ENCODE assay signal across 8 mouse cellular contexts in the genomic region with DNA sequence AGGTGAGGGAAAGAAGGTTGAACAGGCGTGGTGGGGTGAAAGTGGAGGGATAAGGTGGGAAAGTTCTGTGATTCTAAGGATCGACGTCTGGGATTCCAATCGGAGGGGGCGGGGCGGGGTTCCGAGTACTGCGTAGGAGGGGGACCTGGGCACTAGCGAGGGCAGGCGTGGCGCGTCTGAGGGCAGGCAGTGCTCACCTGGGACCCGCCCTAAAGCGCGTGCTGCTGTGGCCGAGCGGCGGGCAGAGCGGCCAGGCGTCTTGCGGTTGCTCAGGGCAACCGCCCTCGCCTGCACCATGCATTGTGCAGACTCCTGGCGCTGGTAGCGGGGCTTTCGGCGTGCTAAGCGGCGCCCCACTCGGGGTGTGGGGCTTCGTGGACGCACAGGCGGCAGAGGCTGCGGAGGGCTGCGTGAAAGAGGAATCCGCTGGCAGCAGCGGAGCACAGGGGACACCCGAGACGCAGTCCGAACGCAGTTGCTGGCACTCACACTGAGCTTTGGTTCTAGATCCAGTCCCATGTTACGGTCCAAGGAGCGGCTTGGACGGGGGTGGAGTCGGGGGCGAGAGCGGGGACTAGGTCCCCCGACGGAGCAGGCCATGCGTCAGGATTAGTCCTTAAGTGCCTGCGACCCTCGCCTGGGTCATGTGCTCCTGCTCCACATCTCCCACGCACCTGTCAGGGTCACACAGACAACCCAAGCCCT. TPM values are rescaled to one million over a fixed set of nuclear protein-coding genes. Genes with fewer than 3 reads are reported as not detected.
A peak's percentile ranks its signal among the peaks of the same experiment; 100 is the strongest.
DNase-seq lines count a peak whose midpoint lies in the region; ATAC-seq and TF ChIP-seq lines count a peak whose summit lies in the region.

A gene (minus strand): TSS at position 51 of the 705 bp plus-strand sequence.

- peaks cover 10% of the 10 kb centered on the region for H3K4me1 ChIP-seq in forebrain, embryonic 12.5 days
- peaks cover 13% of the 10 kb centered on the region for H3K4me1 ChIP-seq in kidney, embryonic 15.5 days
- no peaks in the 10 kb centered on the region for H3K4me1 ChIP-seq in lung, postnatal 0 days (ENCODE audit: insufficient read depth, low read depth, low read length)
- H3K4me1 ChIP-seq in stomach, embryonic 15.5 days, result peaks cover 7% of the 10 kb centered on the region; the same call in 1 of the 2 replicates

- WGBS in forebrain, embryonic 12.5 days, result 3% methylated on average over 53 of the region's 53 CpGs
- 4% methylated on average over 53 of the region's 53 CpGs for WGBS in kidney, embryonic 15.5 days
- 10% methylated on average over 48 of the region's 53 CpGs for WGBS in lung, postnatal 0 days
- WGBS in stomach, embryonic 15.5 days, result 5% methylated on average over 53 of the region's 53 CpGs

- ATAC-seq in forebrain, embryonic 12.5 days (ENCODE audit: low FRiP score), result peak; percentile 68
- ATAC-seq in kidney, embryonic 15.5 days (replicated peaks; ENCODE audit: low FRiP score), result peak; percentile 80; the same call in 1 of the 2 replicates
- peak; percentile 93 for ATAC-seq in lung, postnatal 0 days
- ATAC-seq in stomach, embryonic 15.5 days (ENCODE audit: insufficient read depth, low FRiP score, low read depth), result peak; percentile 87
- no peak for ATAC-seq in megakaryocyte, adult 5-6 weeks (ENCODE audit: poor library complexity, severe bottlenecking)

- peak; percentile 18 to 33 for DNase-seq in urinary bladder, adult 18-20 months (ENCODE audit: low spot score in 2 of 2)
- no peak for DNase-seq in urinary bladder, postnatal 10 days (ENCODE audit: low spot score)
- peak; percentile 56 for DNase-seq in lung, postnatal 0 days (ENCODE audit: low spot score)
- no peak for DNase-seq in thymus, postnatal 14 days

- peak within 1 kb of the TSS; percentile 90 for H3K4me2 ChIP-seq in forebrain, embryonic 12.5 days
- peak within 1 kb of the TSS; percentile 85 for H3K4me2 ChIP-seq in kidney, embryonic 15.5 days
- peak within 1 kb of the TSS; percentile 52 for H3K4me2 ChIP-seq in lung, postnatal 0 days (replicated peaks; ENCODE audit: low read depth, low read length)
- H3K4me2 ChIP-seq in stomach, embryonic 15.5 days, result peak within 1 kb of the TSS; percentile 87

- no peak within 1 kb of the TSS for H3K27ac ChIP-seq in forebrain, embryonic 12.5 days
- H3K27ac ChIP-seq in kidney, embryonic 15.5 days, result no peak within 1 kb of the TSS
- no peak within 1 kb of the TSS for H3K27ac ChIP-seq in lung, postnatal 0 days (ENCODE audit: low read length)
- no peak within 1 kb of the TSS for H3K27ac ChIP-seq in stomach, embryonic 15.5 days

- peaks cover 35% of the 10 kb centered on the region for H3K27me3 ChIP-seq in forebrain, embryonic 12.5 days
- H3K27me3 ChIP-seq in kidney, embryonic 15.5 days, result peaks cover 42% of the 10 kb centered on the region
- peaks cover 12% of the 10 kb centered on the region; the same call in 1 of the 2 replicates for H3K27me3 ChIP-seq in lung, postnatal 0 days (replicated peaks; ENCODE audit: insufficient read depth, low read length)
- peaks cover 19% of the 10 kb centered on the region for H3K27me3 ChIP-seq in stomach, embryonic 15.5 days (replicated peaks)

- peak within 1 kb of the TSS; percentile 47 for H3K4me3 ChIP-seq in forebrain, embryonic 12.5 days (replicated peaks)
- peak within 1 kb of the TSS; percentile 46 for H3K4me3 ChIP-seq in kidney, embryonic 15.5 days (replicated peaks)
- H3K4me3 ChIP-seq in lung, postnatal 0 days (ENCODE audit: low read depth, low read length), result peak within 1 kb of the TSS; percentile 27; the same call in 1 of the 2 replicates
- H3K4me3 ChIP-seq in stomach, embryonic 15.5 days (replicated peaks), result peak within 1 kb of the TSS; percentile 36

- TF ChIP-seq CTCF in lung, postnatal 0 days (IDR thresholded peaks at IDR 0.05), result no peak

- TF ChIP-seq EP300 in lung, postnatal 0 days (IDR thresholded peaks at IDR 0.05), result no peak

- no peaks in the 10 kb centered on the region for H3K9me3 ChIP-seq in forebrain, embryonic 12.5 days
- H3K9me3 ChIP-seq in kidney, embryonic 15.5 days (replicated peaks), result no peaks in the 10 kb centered on the region
- no peaks in the 10 kb centered on the region for H3K9me3 ChIP-seq in lung, postnatal 0 days (ENCODE audit: low read length)
- H3K9me3 ChIP-seq in stomach, embryonic 15.5 days, result no peaks in the 10 kb centered on the region

- peak within 1 kb of the TSS; percentile 61 for H3K9ac ChIP-seq in forebrain, embryonic 12.5 days
- H3K9ac ChIP-seq in kidney, embryonic 15.5 days, result peak within 1 kb of the TSS; percentile 26; the same call in 1 of the 2 replicates
- no peak within 1 kb of the TSS for H3K9ac ChIP-seq in lung, postnatal 0 days (replicated peaks; ENCODE audit: low read depth)
- peak within 1 kb of the TSS; percentile 34; the same call in 1 of the 2 replicates for H3K9ac ChIP-seq in stomach, embryonic 15.5 days

- 0 out of 2 replicates have a peak, but pooled peaks cover 2% of the 10 kb centered on the region for H3K36me3 ChIP-seq in forebrain, embryonic 12.5 days (replicated peaks)
- H3K36me3 ChIP-seq in kidney, embryonic 15.5 days, result no peaks in the 10 kb centered on the region
- no peaks in the 10 kb centered on the region for H3K36me3 ChIP-seq in lung, postnatal 0 days (ENCODE audit: insufficient read depth, low read length)
- H3K36me3 ChIP-seq in stomach, embryonic 15.5 days, result no peaks in the 10 kb centered on the region

RNA-seq across cellular contexts. Expression of the gene that starts here (rescaled TPM):
- polyA plus RNA-seq in forebrain, embryonic 12.5 days (2016; fragmentation: Nextera tagmentation; extraction: Ambion mirVana), result 0.14 and 0.17 TPM in 2 replicates
- not detected in 2 replicates for polyA plus RNA-seq in kidney, embryonic 15.5 days (2015; fragmentation: Nextera tagmentation; extraction: Ambion mirVana)
- polyA plus RNA-seq in lung, postnatal 0 days (2015; fragmentation: Nextera tagmentation; extraction: Ambion mirVana), result 0.06 and 0.07 TPM in 2 replicates
- polyA plus RNA-seq in stomach, embryonic 15.5 days (2015; fragmentation: Nextera tagmentation; extraction: Ambion mirVana), result not detected in 2 replicates
- total RNA-seq in megakaryocyte, adult 5-6 weeks (2015), result not detected in 2 replicates
- total RNA-seq in megakaryocyte, adult 5-6 weeks (2017), result not detected in 2 replicates

Comparison
In these comparisons a context has a peak if more than half of its experiments do, and no peak if none do; other contexts are left out.
1. DNase-seq: peak in urinary bladder, adult 18-20 months (2 of 2); none in urinary bladder, postnatal 10 days (single experiment) and thymus, postnatal 14 days (single experiment).
2. Peak in ATAC-seq, H3K4me3 ChIP-seq, H3K9ac ChIP-seq and H3K4me2 ChIP-seq in forebrain, embryonic 12.5 days; RNA of the gene not detected or under 1 TPM.
3. Peak in ATAC-seq, H3K4me3 ChIP-seq, H3K9ac ChIP-seq and H3K4me2 ChIP-seq in kidney, embryonic 15.5 days; RNA of the gene not detected or under 1 TPM.
4. Peak in DNase-seq, ATAC-seq, H3K4me3 ChIP-seq and H3K4me2 ChIP-seq in lung, postnatal 0 days; RNA of the gene not detected or under 1 TPM.
5. Peak in ATAC-seq, H3K4me3 ChIP-seq, H3K9ac ChIP-seq and H3K4me2 ChIP-seq in stomach, embryonic 15.5 days; RNA of the gene not detected or under 1 TPM.
6. Peak in every context shown above with its lines, with median percentiles within 50 percentile points of each other: H3K4me2 ChIP-seq and H3K4me3 ChIP-seq.